In genomic region chr4:82945572-82946275, GRCm38 (mm10) we compare ENCODE assay signal across 10 mouse cellular contexts.
DNase-seq lines count a peak whose midpoint lies in the region; ATAC-seq lines count a peak whose summit lies in the region.
"Had no signal": no experiment of that assay in that cellular context is flagged by ENCODE, and none has a peak within 500 bp of the region (broad histone marks: within the 10 kb centered on the region; RNA-seq: fewer than 3 reads in every experiment).

No protein-coding gene starts in this region.

- H3K27me3 ChIP-seq in heart, embryonic 10.5 days (ENCODE audit: insufficient read depth, poor library complexity, severe bottlenecking) = no peaks in the 10 kb centered on the region
- no peaks in the 10 kb centered on the region for H3K27me3 ChIP-seq in hindbrain, embryonic 12.5 days
- H3K27me3 ChIP-seq in neural tube, embryonic 12.5 days (replicated peaks) = no peaks in the 10 kb centered on the region

- H3K9ac ChIP-seq in hindbrain, embryonic 12.5 days = no peak overlapping the region
- H3K9ac ChIP-seq in neural tube, embryonic 12.5 days = no peak overlapping the region

- DNase-seq in heart, embryonic 10.5 days (ENCODE audit: low spot score) = peak; percentile 31
- DNase-seq in heart, postnatal 36 days = no peak
- peak; percentile 72 for DNase-seq in cerebellum, adult 8-10 months
- DNase-seq in spleen, postnatal 36 days (ENCODE audit: low spot score in 2 of 2) = no peak
- DNase-seq in thymus, postnatal 10 days (ENCODE audit: low spot score in 2 of 2) = no peak
- DNase-seq: heart, adult 2 months had no signal

- H3K4me3 ChIP-seq in heart, embryonic 10.5 days = no peak overlapping the region
- no peak overlapping the region for H3K4me3 ChIP-seq in hindbrain, embryonic 12.5 days
- no peak overlapping the region for H3K4me3 ChIP-seq in neural tube, embryonic 12.5 days
- H3K4me3 ChIP-seq: erythroblast, embryonic 14.5 days; heart, adult 2 months had no signal

- 0 out of 2 replicates have a peak overlapping the region, but pooled peaks have one; percentile 8 for H3K4me2 ChIP-seq in hindbrain, embryonic 12.5 days (replicated peaks)
- H3K4me2 ChIP-seq in neural tube, embryonic 12.5 days (replicated peaks) = 0 out of 2 replicates have a peak overlapping the region, but pooled peaks have one; percentile 8

- WGBS in heart, embryonic 10.5 days = 79% methylated on average over 9 of the region's 9 CpGs
- 66% methylated on average over 9 of the region's 9 CpGs for WGBS in hindbrain, embryonic 12.5 days
- WGBS in neural tube, embryonic 12.5 days = 67% methylated on average over 9 of the region's 9 CpGs

- intact Hi-C loops in heart, postnatal 36 days (cut with DNase I) = no loop called here

- ATAC-seq in hindbrain, embryonic 12.5 days (ENCODE audit: low FRiP score) = peak; percentile 75
- peak; percentile 64 for ATAC-seq in neural tube, embryonic 12.5 days (ENCODE audit: low FRiP score, low read depth)
- ATAC-seq in CD4-positive, CD25-positive, alpha-beta regulatory T cell, adult 4 months = no peak

- H3K4me1 ChIP-seq in heart, embryonic 10.5 days = no peaks in the 10 kb centered on the region
- peaks cover 15% of the 10 kb centered on the region for H3K4me1 ChIP-seq in hindbrain, embryonic 12.5 days
- peaks cover 3% of the 10 kb centered on the region; the same call in 1 of the 2 replicates for H3K4me1 ChIP-seq in neural tube, embryonic 12.5 days

- H3K9me3 ChIP-seq in heart, embryonic 10.5 days = no peaks in the 10 kb centered on the region
- H3K9me3 ChIP-seq in hindbrain, embryonic 12.5 days (replicated peaks) = no peaks in the 10 kb centered on the region
- no peaks in the 10 kb centered on the region for H3K9me3 ChIP-seq in neural tube, embryonic 12.5 days

- no peak overlapping the region for H3K27ac ChIP-seq in heart, embryonic 10.5 days
- H3K27ac ChIP-seq in hindbrain, embryonic 12.5 days = peak overlapping the region; percentile 85
- H3K27ac ChIP-seq in neural tube, embryonic 12.5 days = no peak overlapping the region
- H3K27ac ChIP-seq: heart, adult 2 months had no signal

- H3K36me3 ChIP-seq in heart, embryonic 10.5 days = peaks cover 41% of the 10 kb centered on the region
- no peaks in the 10 kb centered on the region for H3K36me3 ChIP-seq in hindbrain, embryonic 12.5 days
- no peaks in the 10 kb centered on the region; the same call in 1 of the 2 replicates for H3K36me3 ChIP-seq in neural tube, embryonic 12.5 days

Comparison
In these comparisons a context has a peak if more than half of its experiments do, and no peak if none do; other contexts are left out.
1. DNase-seq: peak in heart, embryonic 10.5 days (single experiment) and cerebellum, adult 8-10 months (single experiment); none in heart, postnatal 36 days (0 of 2), spleen, postnatal 36 days (0 of 2) and thymus, postnatal 10 days (0 of 2).